ENCODE assay signal across 9 mouse cellular contexts in the genomic region with DNA sequence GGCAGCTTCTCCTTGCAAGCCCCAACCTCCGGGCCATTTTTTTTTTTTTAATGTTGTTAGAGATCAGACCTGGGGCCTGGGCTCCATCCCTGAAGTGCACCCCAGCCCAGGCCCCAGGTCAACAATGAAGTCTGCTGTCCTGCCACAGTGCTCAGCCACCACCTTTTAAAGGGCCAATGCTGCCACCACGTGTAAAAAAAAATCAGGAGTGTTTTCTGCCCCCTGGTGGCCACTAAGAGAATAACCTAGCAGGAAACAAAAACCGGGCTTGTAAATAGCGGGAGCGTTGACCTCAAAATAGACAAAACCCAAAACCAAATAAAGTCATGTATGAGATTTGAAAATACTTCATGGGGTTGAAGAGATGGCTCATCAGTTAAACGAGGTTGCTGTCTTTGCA. TPM values are rescaled to one million over a fixed set of nuclear protein-coding genes. Genes with fewer than 3 reads are reported as not detected.
A peak's percentile ranks its signal among the peaks of the same experiment; 100 is the strongest.
DNase-seq lines count a peak whose midpoint lies in the region; ATAC-seq lines count a peak whose summit lies in the region.
"Had no signal": no experiment of that assay in that cellular context is flagged by ENCODE, and none has a peak within 500 bp of the region (broad histone marks: within the 10 kb centered on the region; RNA-seq: fewer than 3 reads in every experiment).

No protein-coding gene starts in this region.

- ATAC-seq in hindbrain, embryonic 13.5 days (ENCODE audit: low FRiP score) = no peak
- peak; percentile 76 for ATAC-seq in common myeloid progenitor, adult 5-6 weeks (replicated peaks; ENCODE audit: low read depth, poor library complexity, severe bottlenecking)

- H3K4me1 ChIP-seq in hindbrain, embryonic 10.5 days (replicated peaks) = peaks cover 38% of the 10 kb centered on the region
- H3K4me1 ChIP-seq in hindbrain, embryonic 13.5 days (replicated peaks) = no peaks in the 10 kb centered on the region; the same call in 1 of the 2 replicates

- peak; percentile 46 for DNase-seq in hindbrain, embryonic 10.5 days (ENCODE audit: low spot score)
- DNase-seq in A20 (ENCODE audit: low read depth, low spot score) = peak; percentile 76
- peak; percentile 46 for DNase-seq in MEL-GATA-1-ER (ENCODE audit: extremely low read depth, low read depth)
- DNase-seq in kidney, postnatal 4 days = peak; percentile 55 to 70
- DNase-seq in retina, postnatal 1 day = peak; percentile 79
- no peak for DNase-seq in left cerebral cortex, adult 11 months (ENCODE audit: low spot score)
- DNase-seq: liver, embryonic 13.5 days had no signal

- no peak overlapping the region for H3K27ac ChIP-seq in hindbrain, embryonic 10.5 days
- no peak overlapping the region for H3K27ac ChIP-seq in hindbrain, embryonic 13.5 days

- H3K4me3 ChIP-seq in hindbrain, embryonic 10.5 days = no peak overlapping the region
- no peak overlapping the region for H3K4me3 ChIP-seq in hindbrain, embryonic 13.5 days
- H3K4me3 ChIP-seq: liver, embryonic 13.5 days had no signal

- no peaks in the 10 kb centered on the region for H3K36me3 ChIP-seq in hindbrain, embryonic 10.5 days
- H3K36me3 ChIP-seq in hindbrain, embryonic 13.5 days = no peaks in the 10 kb centered on the region
- H3K36me3 ChIP-seq: liver, embryonic 13.5 days had no signal

- no peak overlapping the region for H3K9ac ChIP-seq in hindbrain, embryonic 13.5 days
- H3K9ac ChIP-seq: liver, embryonic 13.5 days had no signal

- H3K9me3 ChIP-seq in hindbrain, embryonic 10.5 days = no peaks in the 10 kb centered on the region
- H3K9me3 ChIP-seq in hindbrain, embryonic 13.5 days = no peaks in the 10 kb centered on the region
- H3K9me3 ChIP-seq: liver, embryonic 13.5 days had no signal

- no peak overlapping the region for H3K4me2 ChIP-seq in hindbrain, embryonic 13.5 days
- H3K4me2 ChIP-seq: liver, embryonic 13.5 days had no signal

- 26% methylated on average over 6 of the region's 6 CpGs for WGBS in hindbrain, embryonic 10.5 days
- WGBS in hindbrain, embryonic 13.5 days = 29% methylated on average over 6 of the region's 6 CpGs

- H3K27me3 ChIP-seq in hindbrain, embryonic 10.5 days (ENCODE audit: insufficient read depth, poor library complexity, severe bottlenecking) = no peaks in the 10 kb centered on the region
- no peaks in the 10 kb centered on the region; the same call in 1 of the 2 replicates for H3K27me3 ChIP-seq in hindbrain, embryonic 13.5 days
- H3K27me3 ChIP-seq: liver, embryonic 13.5 days had no signal

RNA-seq across cellular contexts. Expression of a gene that starts 7.2 kb away (rescaled TPM):
- 51.1 and 60.7 TPM in 2 replicates for polyA plus RNA-seq in hindbrain, embryonic 10.5 days (2016; fragmentation: Nextera tagmentation; extraction: Ambion mirVana)
- 49.9 and 50.6 TPM in 2 replicates for polyA plus RNA-seq in hindbrain, embryonic 13.5 days (2015; fragmentation: Nextera tagmentation; extraction: Ambion mirVana)
- total RNA-seq in common myeloid progenitor, adult 5-6 weeks (2017) = 9.3 and 19.5 TPM in 2 replicates

RNA-seq across cellular contexts. Expression of a gene that starts 14.4 kb away (rescaled TPM):
- polyA plus RNA-seq in hindbrain, embryonic 10.5 days (2016; fragmentation: Nextera tagmentation; extraction: Ambion mirVana) = not detected in 2 replicates
- not detected in 2 replicates for polyA plus RNA-seq in hindbrain, embryonic 13.5 days (2015; fragmentation: Nextera tagmentation; extraction: Ambion mirVana)
- not detected in 2 replicates for total RNA-seq in common myeloid progenitor, adult 5-6 weeks (2017)

RNA-seq across cellular contexts. Expression of a gene that starts 27.4 kb away (rescaled TPM):
- 19.2 and 19.4 TPM in 2 replicates for polyA plus RNA-seq in hindbrain, embryonic 10.5 days (2016; fragmentation: Nextera tagmentation; extraction: Ambion mirVana)
- polyA plus RNA-seq in hindbrain, embryonic 13.5 days (2015; fragmentation: Nextera tagmentation; extraction: Ambion mirVana) = 9.5 and 11.0 TPM in 2 replicates
- not detected in 2 replicates for total RNA-seq in common myeloid progenitor, adult 5-6 weeks (2017)

RNA-seq across cellular contexts. Expression of a gene that starts 29.7 kb away (rescaled TPM):
- polyA plus RNA-seq in hindbrain, embryonic 10.5 days (2016; fragmentation: Nextera tagmentation; extraction: Ambion mirVana) = 0.29 and 0.38 TPM in 2 replicates
- polyA plus RNA-seq in hindbrain, embryonic 13.5 days (2015; fragmentation: Nextera tagmentation; extraction: Ambion mirVana) = not detected in 2 replicates
- 2.7 TPM in 1 of 2 replicates, not detected in the other for total RNA-seq in common myeloid progenitor, adult 5-6 weeks (2017)

RNA-seq across cellular contexts. Expression of a gene that starts 29.8 kb away (rescaled TPM):
- 23.8 and 24.7 TPM in 2 replicates for polyA plus RNA-seq in hindbrain, embryonic 10.5 days (2016; fragmentation: Nextera tagmentation; extraction: Ambion mirVana)
- 3.8 and 4.5 TPM in 2 replicates for polyA plus RNA-seq in hindbrain, embryonic 13.5 days (2015; fragmentation: Nextera tagmentation; extraction: Ambion mirVana)
- total RNA-seq in common myeloid progenitor, adult 5-6 weeks (2017) = 17.4 and 33.3 TPM in 2 replicates
